Mouse (Mus musculus): ENCODE measurements at regions not wholly inside any gene's neighbourhood (a gene's known extent, or its start where the extent isn't known, plus 50 kb on each side); places are given as distances from the start of the nearest gene placed in this dataset.

DNA sequence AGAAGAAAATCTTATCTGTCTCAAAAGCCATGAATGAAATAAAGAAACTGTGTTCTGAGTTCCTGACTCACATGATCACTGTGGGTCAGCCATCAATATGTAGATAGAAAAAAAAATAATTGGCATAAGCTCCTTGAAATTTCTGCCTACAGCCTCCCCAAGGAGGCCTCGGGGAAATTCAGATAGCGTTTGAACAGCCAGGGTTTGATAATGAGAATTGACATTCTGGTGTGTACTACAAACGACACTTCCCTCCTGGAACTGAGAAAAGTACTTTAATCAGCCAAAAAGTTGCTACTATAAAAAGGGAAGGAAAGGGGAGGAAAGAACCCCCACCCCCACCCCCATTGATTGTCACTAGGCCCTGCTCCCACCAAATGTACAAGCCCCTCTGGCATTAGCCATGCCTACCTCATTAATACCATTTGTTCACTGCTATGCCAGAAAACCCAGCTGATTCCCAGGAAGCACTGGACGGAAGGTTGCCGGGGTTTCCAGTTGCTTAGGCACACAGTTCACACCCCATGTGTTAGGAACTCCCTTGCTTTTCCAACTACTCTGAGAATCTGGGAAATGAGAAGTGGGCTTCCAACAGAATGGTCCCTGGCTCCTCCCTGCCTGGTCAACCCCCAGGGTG lies 78.4 kb upstream of the Klf7 start:
- DNase-seq (ENCODE audit: low spot score in 2 of 2) = no peak

DNA sequence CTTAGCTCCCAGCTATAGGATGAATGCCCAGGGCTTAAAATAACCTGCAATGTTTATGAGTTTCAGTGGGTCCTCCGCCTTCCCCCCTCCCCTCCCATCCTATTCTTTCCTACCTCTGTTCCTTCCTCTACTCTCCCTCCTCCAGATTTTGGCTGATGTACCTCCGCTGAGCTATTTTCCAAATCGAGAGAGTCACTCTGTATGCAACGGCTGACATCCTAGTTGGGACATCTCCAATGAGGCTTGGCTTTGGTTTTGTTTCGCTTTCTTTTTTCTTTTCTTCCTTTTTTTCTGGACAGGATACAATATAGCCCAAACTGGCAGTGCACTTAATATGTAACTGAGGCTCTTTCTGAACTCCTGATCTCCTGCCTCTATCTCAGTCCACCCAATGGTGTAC lies 76.7 kb upstream of the Klf7 start:
- no peak for DNase-seq (ENCODE audit: low spot score in 2 of 2)

DNA sequence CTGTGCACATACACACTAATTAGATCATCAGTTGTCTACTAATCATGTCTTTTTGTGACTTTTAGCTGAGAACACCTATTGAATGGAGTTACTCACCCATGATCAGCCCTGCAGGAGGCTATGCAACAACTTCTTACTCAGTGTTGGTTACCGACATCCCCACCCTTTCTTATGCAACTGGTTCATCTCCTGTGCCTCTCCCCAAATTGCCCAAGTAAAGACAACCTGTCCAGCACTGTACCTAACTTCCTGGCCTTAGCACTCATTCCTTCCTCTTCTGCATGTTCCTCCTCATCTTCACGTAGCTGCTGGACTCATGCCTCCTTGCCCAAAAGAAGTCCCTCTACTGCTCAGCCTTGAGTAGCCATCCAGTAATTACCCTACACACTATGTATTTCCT lies 76.2 kb upstream of the Klf7 start:
- DNase-seq (ENCODE audit: low spot score in 2 of 2) = no peak

DNA sequence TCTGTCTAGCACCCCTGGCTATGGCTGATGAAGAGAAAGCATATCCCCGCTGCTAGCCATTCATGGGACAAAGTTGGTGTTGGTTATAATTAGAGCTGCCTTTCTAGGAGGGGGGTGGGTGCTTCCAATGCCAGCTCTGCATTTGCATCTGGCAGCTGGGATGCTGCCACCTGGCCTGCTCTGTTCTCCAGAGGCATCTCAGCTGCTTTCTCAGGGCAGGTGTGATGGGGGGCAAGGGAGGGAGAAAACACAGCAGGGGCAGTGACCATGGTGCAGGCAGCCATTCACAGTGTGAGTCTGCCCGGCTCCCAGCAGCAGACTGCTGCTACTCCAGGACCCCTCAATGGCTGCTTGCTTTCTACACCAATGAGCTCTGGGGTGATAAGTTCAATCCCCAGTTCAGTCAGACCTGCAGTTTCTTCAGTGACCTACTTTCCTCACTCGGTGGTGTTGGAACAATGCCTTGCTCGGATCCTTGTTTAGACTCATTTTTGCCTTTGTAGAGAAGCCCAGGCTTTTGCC lies 73.9 kb upstream of the Klf7 start:
- peak; percentile 42 to 64 for DNase-seq (ENCODE audit: low spot score in 2 of 2)

DNA sequence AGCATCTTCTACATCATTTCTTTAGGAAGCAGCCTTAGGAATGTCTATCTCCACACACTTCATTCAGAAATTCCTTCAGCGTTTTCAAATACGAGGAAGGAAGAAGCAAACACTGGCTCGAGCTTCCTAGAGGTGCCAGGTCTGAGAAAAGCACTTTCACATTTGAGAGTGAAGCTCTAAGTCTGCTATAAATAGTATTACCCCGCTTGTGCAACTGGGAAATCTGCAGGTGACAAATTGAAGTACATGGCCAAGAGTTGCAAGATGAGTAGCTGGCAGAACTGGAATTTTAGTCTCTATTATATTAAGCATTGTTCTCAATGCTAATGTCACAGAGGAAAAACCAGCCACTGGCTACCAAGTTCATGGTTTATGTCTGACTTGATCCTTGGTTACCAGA lies 73.2 kb upstream of the Klf7 start:
- DNase-seq (ENCODE audit: low spot score in 2 of 2) = peak in 1 of 2 experiments; percentile 51

DNA sequence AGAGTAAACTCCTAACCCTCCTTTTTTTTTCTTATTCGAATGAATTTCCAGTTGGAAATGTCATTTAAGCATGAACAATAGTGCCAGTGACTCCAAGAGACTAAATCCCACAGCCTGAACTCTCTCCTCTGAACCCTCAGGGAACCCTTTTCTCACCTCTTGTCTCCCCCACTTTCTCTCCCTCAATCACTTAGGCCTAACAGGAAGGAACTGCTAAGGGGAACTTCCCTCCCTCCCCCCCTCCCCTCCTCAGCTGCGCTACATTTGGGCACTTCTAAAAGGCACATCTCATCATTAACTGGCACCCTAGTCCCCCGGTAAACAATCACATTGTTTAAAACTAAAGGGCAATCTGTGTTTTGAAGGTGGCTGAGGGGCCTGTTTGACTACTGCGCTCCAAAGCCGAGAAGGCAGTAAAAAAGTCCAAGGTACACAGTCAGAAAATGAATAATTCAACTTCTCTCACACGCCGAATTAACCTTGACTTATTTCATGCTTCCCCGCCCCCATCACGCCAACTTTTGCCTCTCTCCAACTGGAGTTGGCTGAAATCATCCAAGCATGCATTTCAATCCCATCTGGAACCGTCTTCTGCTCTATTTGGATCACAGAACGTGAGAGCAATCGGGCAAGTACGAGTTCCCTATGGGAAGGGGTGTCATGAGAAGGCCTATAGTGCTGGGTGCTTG lies 71.2 kb upstream of the Klf7 start:
- DNase-seq (ENCODE audit: low spot score in 2 of 2) = no peak

DNA sequence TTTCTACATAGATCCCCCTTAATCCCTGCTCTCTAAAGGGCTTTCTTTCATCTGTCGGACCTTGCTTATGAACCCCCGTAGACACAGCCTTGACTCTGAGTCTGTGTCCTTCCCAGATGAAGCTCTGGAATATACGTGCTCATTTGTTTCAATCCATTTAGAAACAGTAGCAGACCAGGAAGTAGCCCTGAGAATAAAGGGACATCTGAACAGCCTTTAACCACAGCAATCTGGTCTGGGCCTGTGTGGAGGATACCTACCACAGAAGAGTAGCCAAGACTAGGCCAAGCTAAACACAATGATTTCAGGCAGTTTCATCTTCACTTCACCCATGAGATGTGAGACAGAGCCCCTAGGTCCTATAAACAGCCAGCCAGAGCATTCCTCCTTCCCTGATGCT lies 70.7 kb upstream of the Klf7 start:
- DNase-seq (ENCODE audit: low spot score in 2 of 2) = no peak

DNA sequence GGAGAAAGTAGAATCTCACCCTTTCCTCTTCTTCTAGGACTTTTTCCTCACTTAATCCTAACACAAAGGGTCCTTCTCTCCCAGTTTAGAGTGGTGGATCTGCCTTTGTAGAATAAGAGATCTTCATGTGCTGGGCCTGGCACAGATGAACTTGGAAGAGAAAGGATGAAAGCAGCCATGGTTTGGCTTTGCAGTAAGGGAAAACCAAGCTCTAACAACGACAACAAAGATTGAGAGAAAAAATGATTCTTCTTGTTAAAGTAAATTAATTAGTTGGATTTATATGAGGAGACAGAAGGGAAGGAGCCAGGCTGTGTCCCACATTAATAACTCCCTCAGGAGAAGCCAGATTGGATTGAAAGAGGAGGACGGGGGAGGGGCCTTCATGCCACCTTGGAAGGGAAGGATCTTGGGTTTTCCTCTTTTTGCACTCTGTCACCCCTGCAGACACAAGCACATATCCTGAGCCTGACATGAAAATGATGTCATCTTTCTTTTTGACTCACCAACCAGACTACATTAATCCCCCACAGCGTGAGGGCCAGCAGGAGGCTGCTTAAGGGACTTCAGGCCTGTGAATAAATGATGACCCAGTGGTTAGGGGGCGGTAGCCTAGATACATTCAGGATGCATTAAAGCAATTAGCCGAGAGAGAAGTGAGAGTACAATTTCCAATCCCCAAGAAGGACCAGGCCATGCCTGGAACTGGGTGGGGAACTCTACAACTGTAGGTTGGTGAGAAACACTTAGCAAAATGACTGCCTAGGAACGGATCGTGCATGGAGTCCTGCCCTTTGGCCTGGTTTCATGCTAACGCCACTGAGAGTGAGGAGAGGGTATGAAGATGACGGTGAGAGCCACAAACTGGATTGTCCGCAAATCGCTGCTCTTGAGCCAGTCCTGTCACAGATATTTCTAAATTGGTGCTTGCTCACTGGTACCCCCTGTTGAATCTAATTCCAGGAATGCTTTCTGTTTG lies 69.4 kb upstream of the Klf7 start:
- no peak for DNase-seq (ENCODE audit: low spot score in 2 of 2)

DNA sequence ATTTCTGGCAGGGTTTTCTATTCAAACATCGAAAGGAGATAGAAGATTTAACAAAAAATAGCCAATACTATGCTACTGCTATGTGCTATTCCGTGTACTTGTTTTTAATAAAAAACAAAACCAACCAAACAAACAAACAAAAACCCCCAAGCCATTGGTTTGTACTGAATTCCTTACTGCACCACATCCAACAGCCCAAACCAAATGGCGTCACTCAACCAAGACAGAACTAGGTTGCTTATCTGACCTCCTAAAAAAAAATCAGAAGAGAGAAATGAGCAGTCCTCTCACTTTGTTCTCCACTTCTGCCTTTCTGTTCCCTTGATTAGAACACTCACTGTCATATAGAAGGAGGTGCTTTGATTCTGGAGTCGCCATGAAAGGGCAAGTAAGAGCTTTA lies 68.6 kb upstream of the Klf7 start:
- no peak for DNase-seq (ENCODE audit: low spot score in 2 of 2)

DNA sequence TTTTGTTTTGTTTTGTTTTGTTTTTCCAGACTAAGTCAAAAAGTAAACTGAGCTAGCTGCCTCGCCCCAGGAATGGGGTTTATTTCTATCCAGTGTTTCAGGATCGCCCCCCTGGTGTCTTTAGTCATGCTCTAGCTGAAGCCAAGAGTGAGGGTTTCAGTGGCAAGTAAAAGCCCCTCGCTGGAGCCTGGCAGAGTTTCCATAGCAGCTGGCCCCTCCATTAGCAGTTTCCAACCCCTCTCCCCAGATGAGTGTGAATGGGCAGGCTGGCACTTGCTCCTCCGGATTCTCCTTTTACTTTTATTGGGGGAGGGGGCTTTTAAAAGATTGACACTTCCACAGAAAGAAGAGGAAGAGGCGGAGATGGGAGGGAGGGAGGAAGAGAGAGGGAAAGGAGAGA lies 68.0 kb upstream of the Klf7 start:
- DNase-seq (ENCODE audit: low spot score in 2 of 2) = no peak

DNA sequence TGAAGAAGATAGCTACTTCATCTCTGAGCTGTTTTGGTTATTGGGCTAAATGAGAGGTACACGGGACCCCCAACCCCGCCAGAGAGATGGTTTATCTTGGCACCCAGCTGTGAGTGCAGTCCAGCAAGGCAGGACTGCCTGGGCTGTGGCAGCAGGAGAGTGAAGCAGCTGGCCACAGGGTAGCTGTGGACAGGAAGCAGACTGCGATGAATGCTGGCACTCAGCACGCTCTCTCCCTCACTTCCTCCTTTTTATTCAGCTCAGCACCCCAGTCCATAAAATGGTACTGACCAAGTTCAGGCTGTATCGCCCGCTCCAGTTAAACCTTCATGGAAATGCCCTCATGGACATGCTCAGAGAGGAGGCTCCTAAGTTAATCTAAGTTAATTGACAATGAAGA lies 67.4 kb upstream of the Klf7 start:
- peak; percentile 39 to 64 for DNase-seq (ENCODE audit: low spot score in 2 of 2)

DNA sequence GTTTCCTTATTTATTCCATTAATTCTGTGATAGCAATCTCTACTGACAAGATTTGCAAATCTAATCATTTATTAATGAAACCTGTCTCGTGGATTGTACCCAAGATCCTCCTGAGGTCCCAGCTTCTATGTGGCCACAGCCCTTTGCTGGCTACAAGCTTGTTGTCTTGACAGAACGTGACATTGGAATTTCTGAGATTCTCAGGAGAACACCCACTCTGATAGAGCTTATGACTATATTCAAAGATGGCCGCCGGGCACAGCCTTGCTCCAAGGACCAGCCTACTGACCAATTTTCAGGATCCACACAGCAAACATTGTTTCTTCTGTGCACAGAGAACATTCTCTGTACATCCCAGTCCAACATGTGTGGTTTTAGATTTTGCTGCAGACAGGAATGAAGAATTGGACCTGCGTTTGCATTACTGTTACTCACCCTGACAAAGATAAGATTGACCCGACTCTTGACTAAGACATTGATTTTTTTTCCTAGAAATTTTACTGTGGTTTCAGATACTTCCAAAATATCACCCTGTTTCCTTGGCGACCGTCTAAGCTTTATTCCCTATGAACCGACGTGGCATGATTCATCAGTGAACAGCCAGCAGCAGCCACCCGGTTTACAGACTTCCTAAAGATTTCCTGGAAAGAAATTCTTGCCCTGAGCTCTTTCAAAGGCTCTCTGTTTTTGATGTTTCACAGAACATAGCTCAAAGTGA lies 65.9 kb upstream of the Klf7 start:
- DNase-seq (ENCODE audit: low spot score in 2 of 2) = no peak

DNA sequence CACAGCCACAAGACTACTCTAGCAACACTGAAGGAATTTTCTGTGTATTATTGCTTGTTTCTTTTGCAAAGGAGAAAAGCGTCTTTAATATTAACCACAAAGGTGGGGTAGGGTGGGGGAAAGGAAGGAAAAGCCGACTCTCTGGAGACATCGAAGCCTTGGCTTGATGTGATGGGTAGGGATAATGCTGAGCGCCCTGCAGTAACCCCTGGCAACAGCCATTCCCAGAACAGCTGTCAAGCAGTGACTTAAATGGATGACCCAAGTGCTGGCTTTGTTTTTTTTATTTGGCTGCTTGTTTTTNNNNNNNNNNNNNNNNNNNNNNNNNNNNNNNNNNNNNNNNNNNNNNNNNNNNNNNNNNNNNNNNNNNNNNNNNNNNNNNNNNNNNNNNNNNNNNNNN lies 51.6 kb upstream of the Klf7 start:
- no peak for DNase-seq (ENCODE audit: low spot score in 2 of 2)

DNA sequence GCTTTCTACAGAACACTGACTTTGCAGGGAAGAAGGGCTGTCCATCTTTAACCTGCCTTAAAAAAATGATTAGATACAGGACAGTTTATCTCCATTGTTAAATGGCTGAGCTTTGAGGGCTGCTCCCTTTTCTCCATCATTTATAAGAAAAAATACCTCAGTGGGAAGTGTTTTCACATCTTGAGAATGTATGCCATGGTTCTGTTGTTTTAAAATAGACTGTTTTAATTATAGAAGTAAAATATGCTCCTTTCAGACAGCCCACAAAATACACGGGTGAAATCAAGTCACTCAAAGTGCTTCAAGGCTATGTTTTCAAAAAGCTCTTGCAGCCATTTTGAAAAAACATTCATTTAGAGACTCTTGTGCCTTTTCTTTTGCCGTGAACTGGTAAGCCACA lies 50.0 kb upstream of the Klf7 start:
- DNase-seq (ENCODE audit: low spot score in 2 of 2) = no peak

Data from heart, adult 9 months (tissue).